Mouse (Mus musculus): ENCODE data around the gene Tut7.
"Not testable (repeated sequence)": the region's sequence is repeated elsewhere in the genome, so short reads cannot be mapped to it uniquely, and the experiment has no call there.

The Tut7 gene

DNA sequence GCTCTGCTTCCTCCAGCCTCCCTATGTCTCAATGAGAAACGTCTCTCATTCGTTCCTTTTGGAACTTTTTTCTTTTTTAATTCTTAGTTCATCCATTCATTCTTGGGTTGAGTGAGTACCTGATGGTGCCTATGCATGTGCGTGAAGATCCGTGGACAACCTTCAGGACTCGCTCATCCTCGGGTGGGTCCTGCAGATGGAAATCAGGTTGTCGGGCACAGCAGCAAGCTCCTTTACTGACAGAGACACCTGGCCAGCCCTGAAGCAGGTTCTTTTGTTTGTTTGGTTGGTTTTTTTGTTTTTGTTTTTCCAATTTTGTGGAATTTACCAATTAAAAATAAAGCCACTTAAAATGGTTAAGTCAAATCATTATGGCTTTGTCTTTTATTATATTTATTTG lies 9.9 kb upstream of the Tut7 start:
- no peak for DNase-seq (ENCODE audit: low spot score in 2 of 2)

DNA sequence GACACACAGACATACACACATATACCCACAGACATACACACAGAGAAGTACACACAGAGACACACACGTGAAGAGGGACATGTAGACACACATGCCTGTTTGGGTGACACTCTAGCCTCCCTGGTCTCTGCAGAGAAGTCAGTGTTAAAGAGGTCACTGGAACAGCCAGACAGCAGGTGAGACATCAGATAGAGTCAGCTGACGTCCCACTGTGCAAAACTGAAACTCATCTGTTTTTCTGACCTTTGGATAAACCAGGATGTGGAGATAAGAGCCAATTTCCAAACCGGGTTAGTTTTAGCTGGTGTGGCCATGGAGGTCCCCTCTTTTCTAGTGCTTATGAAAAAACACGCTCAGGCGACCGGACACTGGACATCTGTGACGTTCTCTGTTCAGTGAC lies 9.5 kb upstream of the Tut7 start:
- DNase-seq (ENCODE audit: low spot score in 2 of 2) = no peak

DNA sequence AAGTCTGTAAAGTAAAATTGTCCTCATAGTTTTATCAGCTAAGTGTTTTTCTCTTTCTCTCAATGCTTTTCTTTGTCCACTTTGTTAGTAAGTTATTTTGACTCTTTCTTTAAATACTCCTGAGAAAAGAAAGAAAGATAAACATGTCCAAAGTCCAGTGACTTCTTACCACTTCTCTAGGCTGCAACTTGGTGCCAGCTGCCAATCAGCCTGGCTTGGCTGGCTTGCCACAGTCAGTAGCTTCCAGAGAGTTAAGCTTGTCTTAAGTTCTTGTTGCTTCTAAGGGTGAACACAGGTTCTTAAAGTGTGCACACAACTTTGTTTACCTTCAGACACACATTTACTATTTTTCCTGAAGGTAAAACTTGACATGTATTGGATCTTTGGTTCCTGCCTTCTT lies 3.0 kb upstream of the Tut7 start:
- no peak for DNase-seq (ENCODE audit: low spot score in 2 of 2)

DNA sequence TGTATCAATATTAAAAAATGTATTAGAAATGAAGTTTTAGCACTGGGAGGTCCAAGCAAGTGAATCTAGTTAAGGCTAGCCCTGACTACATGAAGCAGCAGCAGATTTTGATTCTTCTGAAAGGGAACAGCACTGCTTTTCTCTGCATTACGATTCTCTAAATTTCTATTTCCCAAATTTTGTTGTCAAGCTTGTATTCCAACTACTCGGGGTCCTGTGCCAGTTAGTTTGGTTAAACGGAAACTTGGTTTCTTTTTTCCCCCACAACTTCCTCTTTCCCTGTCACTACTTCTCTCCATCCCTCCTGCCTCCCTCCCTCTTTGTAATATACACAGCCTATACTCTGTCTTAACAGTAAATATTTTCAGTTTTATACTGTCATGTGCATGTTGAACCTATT lies 2.1 kb downstream of the Tut7 start:
- no peak for DNase-seq (ENCODE audit: low spot score in 2 of 2)

DNA sequence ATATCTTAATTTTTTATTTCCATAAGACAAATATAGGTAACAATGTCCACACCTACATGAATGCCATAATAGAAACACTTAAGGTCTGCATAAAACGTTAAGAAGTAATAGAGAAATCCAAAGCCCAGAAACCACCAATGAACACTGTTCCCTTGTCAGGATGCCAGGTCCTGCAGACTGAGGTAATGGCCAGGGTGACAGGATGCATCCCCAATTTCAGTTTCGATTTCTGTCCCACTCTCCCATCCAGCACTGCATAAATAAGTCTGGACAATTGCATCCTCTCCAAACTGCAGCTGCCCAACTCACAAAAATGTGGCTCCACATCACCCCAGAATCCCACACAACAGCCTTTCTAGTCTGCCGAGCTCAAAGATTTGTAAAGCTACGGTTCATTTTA lies 2.8 kb downstream of the Tut7 start:
- DNase-seq (ENCODE audit: low spot score in 2 of 2) = no peak

DNA sequence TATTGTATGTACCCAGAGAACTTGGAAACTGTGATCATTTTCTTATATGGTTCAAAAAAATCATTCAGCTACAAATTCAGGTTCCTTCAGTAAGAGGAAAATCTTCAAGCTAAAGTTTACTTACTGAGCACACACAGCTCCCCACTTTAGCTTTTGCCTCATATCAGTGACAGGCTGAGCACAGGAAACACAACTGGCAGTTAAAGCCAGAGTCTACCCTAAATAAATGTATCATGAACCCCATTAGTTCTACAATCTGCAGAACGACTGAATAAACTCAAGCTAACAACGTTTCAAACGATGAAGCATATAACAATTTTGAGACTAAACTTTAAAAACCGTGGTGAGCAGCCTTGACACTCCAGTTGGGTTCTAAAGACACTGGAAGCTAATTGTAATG lies 5.6 kb downstream of the Tut7 start:
- DNase-seq (ENCODE audit: low spot score in 2 of 2) = no peak

DNA sequence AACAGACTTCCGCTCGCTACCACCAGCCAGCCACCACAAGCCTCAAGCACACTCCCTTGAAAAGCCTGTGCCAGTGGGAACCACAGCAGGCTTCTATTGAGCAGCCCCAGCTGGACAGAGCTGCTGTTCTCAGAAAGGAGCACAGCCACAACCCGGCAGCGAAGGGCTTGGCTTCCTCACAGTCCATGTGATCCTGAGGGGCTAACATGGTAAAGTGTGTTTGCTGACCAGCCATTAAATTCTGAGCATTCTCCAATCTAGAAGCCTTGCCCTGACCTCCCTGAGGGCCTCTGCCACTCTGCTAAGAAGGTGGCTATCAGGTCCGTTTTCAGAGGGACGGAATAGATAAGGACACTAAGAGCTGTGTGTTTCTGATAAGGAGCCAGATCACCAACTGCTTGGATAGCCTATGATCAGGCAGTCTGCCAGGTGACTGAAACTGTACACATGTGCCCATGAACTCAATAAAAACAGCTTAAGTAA lies 8.8 kb downstream of the Tut7 start:
- no peak for DNase-seq (ENCODE audit: low spot score in 2 of 2)

DNA sequence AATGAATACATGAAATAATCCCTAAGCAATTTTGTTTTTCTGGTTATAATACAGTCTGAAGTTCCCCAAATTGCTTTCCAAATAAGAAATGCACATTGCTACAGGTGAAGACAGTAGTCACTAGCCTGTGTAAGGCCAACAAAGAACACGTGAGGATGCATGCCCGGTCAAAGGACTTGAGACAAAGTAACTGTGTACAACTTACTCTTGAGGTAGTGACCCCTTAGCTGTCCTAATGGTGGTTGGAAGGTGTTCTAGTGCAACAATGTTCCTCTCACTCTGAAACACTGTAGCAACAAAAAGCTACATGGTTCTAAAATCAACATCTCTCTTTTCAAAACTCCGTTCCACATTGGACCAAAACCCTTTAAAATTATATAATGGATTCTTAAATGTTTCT lies 11.4 kb downstream of the Tut7 start:
- no peak for DNase-seq (ENCODE audit: low spot score in 2 of 2)

DNA sequence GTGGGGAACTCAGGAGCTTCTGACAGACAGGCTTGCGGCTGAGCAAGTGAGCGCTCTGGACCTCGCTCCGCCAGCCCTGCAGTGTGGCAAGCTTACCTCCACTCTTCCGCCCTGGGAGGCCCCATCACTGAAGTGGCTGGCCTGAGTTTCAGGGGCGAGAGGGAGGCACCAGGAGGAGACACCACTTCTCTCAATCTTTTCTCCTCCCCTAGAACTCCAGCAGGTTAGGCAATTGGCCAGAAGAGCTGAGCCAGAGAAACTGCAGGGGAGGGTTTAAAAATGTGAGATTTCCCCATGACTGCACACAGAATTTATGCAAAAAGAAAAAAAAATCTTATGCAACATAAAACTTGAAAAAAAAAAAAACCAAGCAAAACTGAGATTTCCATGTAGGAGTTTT lies 21.9 kb downstream of the Tut7 start:
- DNase-seq (ENCODE audit: low spot score in 2 of 2) = peak in 1 of 2 experiments; percentile 37

DNA sequence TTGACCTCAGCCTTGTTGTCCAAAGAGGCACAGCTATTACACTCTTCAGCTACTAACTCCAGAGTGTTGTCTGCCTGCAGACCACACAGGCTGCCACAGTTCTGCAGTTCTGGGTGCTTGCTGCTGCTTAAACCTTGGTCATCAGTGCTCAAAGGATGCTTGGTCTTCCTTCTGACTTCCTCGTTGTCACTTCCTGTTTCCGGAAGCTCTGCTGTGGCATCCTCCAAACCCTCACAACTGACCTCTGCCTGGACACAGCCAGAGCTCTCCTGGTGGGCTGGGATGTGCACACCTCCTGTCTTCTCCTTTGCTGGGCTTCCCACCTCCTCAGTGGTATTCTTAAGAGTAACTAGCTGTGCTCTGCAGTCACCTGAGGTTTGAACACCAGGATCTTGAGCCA lies 22.9 kb downstream of the Tut7 start:
- DNase-seq (ENCODE audit: low spot score in 2 of 2) = no peak

DNA sequence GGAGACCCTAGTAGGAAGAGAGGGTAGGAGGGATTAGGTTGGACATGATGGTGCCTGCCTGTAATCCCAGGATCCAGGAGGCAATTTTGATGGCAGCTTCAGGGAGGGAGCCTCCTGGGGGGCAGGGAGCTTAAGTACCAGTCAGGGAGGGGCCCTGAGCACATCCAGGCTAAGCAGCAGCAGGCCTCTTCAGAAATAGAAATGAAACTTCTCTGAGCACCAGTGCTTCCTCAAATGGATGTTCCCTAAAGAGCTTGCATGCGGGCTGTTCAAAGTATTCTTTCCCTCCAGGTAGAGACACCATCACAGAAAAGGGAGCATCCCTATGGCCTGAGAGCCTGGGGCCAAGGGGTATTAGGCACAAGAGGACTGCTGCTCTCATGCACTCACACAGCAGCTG lies 24.6 kb downstream of the Tut7 start:
- DNase-seq (ENCODE audit: low spot score in 2 of 2) = no peak

DNA sequence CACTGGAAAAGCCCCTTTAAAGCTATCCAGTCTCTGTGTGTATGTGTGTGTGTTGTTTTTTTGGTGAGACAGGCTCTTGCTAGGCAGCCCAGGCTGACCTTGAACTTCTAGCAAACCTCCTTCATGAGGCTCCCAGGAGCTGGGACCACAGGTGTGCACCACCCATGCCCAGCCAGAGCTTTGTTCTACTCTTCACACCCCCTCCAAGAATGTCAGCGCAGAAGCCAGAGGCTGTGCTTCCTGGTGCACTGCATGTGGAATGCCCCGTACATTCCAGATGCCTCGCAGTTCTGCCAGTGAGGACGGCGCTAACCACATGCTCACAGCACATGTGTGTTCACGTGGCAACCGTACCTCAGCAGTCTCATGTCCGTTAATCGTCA lies 26.5 kb downstream of the Tut7 start:
- DNase-seq (ENCODE audit: low spot score in 2 of 2) = no peak

DNA sequence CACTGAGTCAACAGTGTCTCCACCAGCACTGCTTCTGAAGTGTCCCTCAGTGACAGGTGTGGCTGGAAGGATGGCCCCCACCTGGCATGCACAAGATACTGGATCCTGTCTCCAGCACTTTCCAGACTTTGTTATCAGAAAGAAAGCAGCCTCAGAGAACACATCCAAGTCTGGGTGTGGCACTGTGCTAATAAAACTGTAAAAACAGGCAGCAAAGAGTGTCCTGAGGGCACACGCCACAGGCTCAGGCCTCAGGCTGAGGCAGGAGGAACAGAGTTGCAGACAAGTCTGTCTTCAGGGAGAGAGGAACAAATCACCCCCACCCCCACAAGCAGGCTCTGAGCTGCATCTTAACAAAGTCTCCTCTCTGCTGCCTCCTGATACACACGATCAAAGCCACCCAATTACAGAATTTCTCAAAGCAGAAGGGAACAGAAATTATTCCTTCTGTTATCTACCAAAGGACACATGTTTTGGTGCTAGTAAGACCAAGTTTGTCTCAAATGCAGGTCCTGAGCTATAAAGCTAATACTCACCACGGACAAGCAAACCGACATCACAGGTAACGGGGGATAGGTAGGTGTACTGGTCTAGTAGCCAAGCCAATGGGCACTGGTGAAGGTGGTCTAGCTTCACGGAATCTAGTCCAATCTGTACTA lies 27.0 kb downstream of the Tut7 start:
- no peak for DNase-seq (ENCODE audit: low spot score in 2 of 2)

DNA sequence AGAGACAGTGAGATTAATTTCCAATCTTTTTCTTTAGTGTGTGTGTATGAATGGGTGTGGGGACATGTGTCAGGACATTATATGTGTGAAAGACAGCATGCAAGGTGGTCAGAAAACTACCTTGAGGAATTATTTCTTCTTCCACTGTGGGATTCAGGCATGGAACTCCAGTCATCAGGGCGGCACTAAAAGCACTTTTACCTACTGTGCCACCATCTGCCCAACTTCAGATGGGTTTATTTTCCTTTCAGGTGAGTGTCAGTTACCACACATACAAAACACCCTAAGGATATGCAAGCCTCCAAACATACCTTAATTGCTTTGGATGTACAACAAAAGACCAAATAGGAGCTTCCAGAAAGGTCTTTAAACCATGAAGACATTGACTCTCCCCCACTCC lies 28.2 kb downstream of the Tut7 start:
- DNase-seq (ENCODE audit: low spot score in 2 of 2) = no peak

DNA sequence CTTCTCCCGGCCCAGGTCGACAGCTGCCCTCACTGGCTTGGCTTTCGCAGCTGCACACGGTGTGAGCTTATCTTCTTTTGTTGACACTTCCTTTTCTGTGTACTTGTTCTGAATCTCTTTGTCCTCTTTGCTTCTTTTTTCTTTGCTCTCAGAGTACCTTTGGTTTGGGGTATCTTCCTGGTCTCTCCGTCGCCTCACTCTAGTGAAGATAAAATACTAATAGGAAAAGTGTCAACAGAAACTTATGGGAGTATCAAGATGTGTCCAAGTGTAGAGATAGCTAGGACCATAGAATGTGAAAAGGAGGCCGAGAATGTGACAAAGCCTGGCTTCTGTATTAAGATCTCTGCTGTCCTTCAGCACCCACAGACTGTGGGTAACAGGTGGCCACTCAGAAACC lies 40.8 kb downstream of the Tut7 start, which contains the start of gene Gm49354:
Gm49354 (minus strand) TSS at position 101 of the 400 bp plus-strand sequence.
- no peak for DNase-seq (ENCODE audit: low spot score in 2 of 2)

DNA sequence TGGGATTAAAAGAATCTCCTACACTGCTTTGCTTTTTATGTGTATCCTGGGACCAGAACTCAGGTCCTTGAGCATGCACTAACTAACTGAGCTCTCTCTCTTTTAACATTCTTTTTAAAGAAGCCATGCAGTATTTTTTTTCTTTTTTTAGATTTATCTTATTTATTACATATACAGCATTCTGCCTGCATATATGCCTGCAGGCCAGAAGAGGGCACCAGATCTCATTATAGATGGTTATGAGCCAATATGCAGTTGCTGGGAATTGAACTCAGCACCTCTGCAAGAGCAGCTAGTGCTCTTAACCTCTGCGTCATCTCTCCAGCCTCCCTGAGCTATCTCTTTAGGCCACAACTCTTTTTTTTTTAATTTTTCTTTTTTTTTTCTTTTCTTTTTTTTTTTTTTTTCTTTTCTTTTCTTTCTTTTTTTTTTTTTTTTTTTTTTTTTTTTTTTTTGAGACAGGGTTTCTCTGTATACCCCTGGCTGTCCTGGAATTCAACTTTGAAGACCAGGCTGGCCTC lies 43.1 kb downstream of the Tut7 start:
- DNase-seq (ENCODE audit: low spot score in 2 of 2) = not testable (repeated sequence)

DNA sequence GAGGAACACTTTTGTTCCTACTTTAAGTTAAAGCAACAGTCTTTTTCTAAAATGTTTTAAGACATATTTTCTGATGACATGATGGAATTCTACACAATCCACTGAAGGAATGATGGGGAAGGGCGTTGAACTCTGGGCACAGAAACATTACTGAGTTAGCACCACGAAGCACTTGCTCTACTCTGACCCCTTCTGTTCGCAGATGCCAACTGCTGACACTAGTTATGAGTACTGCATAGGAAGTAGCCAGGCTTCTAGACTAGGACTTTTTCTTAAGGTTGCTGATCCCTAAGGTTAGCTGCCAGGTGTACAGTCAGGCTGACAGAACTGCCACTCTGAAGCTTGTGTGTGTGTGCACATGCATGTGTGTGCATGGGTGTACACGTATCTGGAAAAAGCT lies 43.7 kb downstream of the Tut7 start:
- no peak for DNase-seq (ENCODE audit: low spot score in 2 of 2)

DNA sequence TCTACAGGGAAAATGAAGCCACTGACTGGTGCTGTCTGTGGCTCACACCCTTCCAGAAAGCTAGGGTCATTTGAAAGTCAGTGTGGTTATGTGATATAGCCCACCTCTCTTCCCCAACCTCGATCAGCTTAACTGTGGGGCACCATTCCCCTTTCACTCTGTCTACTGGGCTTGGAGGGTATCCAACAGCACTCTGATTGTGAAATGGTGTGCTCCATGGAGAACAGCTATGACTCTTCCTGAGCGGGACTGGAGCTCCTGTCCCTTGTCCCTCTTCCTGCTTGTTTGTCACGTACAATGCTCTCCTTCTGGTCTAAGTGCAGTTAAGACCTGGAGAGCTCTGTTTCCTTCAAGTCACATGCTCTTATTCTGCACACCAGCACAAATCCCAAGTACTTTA lies 47.8 kb downstream of the Tut7 start:
- no peak for DNase-seq (ENCODE audit: low spot score in 2 of 2)

DNA sequence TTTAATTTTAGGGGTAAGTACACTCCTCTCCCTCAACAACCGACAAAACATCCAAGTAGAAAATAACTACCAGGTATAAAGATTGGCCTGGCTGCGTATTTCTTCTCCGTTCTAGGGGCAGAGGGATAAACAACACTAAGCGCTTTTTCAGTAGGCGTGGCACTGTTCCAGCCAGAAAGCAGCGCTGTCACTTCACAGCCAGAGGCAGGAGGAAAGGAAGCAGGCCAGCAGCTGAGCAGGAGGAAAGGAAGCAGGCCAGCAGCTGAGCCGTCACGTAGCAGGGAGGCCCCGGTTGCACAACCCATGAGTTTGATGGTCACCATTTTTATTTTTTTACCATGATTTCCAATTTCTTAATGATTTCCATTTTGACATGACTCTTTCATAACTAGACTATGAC lies 51.7 kb downstream of the Tut7 start:
- DNase-seq (ENCODE audit: low spot score in 2 of 2) = peak; percentile 48 to 57

DNA sequence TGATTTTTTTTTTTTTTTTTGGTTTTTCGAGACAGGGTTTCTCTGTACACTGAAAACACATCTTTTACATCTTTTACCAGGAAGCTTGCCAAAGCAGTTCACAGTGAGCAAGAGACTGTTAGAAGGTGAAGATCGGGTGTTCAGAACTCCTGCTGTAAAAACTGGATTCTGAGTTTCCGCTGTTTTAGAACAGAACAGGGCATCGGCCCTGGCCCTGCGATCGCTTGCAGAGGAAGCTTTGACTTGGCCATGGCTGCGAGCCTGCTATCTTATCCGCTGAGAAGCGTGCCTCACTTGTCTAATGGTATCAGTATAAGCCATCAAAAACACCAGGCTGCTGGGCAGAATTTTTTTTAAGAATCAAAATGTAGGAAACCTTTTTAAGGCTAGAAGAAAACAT lies 52.1 kb downstream of the Tut7 start:
- no peak for DNase-seq (ENCODE audit: low spot score in 2 of 2)

DNA sequence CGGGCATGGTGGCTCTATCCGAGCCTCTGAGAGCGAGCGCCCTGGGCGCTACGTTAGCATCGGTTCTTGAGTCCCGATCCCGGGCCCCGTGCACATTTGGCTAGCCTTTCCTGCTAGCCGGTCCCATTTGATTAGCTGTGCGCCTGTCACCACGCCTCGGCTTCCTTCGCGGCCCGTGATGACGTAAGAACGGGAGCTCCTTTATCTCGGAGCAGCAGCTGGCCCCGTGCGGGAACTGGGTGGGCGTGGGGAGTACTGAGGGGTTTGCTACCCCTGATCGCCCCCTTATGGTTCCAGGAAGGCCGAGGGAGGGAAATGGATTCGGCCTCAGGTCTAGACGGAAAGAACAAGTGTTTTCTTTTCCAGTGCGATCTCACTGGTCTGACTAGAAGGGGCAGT lies 52.8 kb downstream of the Tut7 start:
- peak; percentile 82 to 86 for DNase-seq (ENCODE audit: low spot score in 2 of 2)

DNA sequence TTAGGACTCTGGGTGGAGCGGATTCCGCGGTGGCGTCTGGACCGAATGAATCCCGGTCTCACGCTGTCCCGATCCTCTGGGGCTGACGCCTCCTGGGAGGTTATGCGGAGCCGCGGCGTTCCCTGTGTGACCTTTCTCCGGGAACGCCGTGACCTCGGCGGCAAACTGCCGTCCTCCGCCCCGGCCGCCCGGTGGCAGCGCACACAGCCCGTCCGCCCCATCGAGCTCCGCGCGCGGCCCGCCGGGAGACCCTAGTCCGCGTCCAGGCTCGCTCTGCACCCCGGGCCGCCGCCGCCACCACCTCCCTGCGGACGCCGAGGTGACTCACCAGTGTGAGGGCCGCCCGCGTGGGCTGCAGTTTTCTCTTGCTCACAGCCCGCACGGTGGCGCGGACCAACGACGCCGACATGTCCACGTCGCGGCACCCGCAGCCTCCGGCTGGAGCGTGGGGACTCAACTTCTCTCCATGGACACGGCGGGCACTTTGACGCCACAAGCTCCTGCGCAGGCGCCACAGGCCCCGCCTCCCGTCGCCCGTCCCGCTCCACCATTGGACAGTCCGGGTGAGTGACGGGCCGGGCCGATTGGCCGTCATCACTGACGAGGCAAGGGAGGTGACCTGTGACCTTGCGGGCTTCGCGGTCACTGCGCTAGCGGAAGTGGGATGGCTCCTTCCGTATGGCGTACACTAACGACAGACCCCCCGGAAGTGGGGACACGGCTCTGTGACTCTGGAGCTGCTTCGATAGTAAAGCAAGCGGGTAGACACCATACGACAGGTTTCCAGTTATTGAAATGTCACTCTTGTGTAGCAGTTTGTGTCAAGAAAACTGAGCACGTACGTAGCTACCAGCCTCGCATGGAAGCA lies 53.4 kb downstream of the Tut7 start, which contains the start of gene Isca1:
Isca1 (minus strand) TSS at position 515 of the 868 bp plus-strand sequence.
- DNase-seq (ENCODE audit: low spot score in 2 of 2) = peak; percentile 99

DNA sequence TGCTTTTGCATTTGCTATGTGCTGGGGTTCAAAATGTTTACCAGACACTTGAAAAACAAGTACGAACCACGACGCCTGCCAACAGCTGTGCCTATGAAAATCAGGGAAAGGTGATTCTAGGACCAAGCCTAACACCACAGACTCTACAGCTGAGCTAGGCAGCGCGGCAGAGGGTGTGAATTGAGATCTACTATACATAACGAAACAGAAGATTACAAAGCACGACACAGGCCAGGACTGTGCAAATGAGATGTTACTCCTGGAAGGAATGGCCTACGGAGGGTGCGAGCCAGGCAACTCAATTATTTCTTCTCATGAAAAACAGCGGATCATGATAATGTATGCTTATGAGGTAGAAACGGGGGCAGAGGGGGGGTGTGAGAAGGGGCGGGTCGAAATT lies 54.4 kb downstream of the Tut7 start:
- no peak for DNase-seq (ENCODE audit: low spot score in 2 of 2)

Measured in right cerebral cortex, postnatal 36 days (tissue).